In genomic region chr10:86300293-86301116, GRCm38 (mm10) we compare ENCODE assay signal across 8 mouse cellular contexts. TPM values are rescaled to one million over a fixed set of nuclear protein-coding genes. Genes with fewer than 3 reads are reported as not detected.
DNase-seq lines count a peak whose midpoint lies in the region; ATAC-seq lines count a peak whose summit lies in the region.

Gene Timp3 (plus strand): TSS chr10:86300372.

- no peaks in the 10 kb centered on the region for H3K9me3 ChIP-seq in forebrain, embryonic 14.5 days (replicated peaks; ENCODE audit: control insufficient read depth, low read length)
- H3K9me3 ChIP-seq in heart, embryonic 15.5 days (replicated peaks) = no peaks in the 10 kb centered on the region
- H3K9me3 ChIP-seq in liver, embryonic 12.5 days (replicated peaks) = no peaks in the 10 kb centered on the region
- H3K9me3 ChIP-seq in neural tube, embryonic 12.5 days = no peaks in the 10 kb centered on the region

- DNase-seq in urinary bladder, adult 2 months (ENCODE audit: low spot score) = peak; percentile 56
- DNase-seq in urinary bladder, postnatal 10 days (ENCODE audit: low spot score) = no peak
- peak; percentile 75 for DNase-seq in forebrain, embryonic 14.5 days (ENCODE audit: low spot score)
- DNase-seq in kidney, postnatal 10 days = peak; percentile 95
- DNase-seq in urinary bladder, postnatal 4 days (ENCODE audit: low spot score in 2 of 2) = peak; percentile 76 to 80

- peaks cover 33% of the 10 kb centered on the region for H3K4me1 ChIP-seq in forebrain, embryonic 14.5 days (ENCODE audit: control insufficient read depth, insufficient read depth, low read length)
- H3K4me1 ChIP-seq in heart, embryonic 15.5 days (replicated peaks) = peaks cover 42% of the 10 kb centered on the region
- H3K4me1 ChIP-seq in liver, embryonic 12.5 days = peaks cover 42% of the 10 kb centered on the region
- H3K4me1 ChIP-seq in neural tube, embryonic 12.5 days = peaks cover 16% of the 10 kb centered on the region

- peak within 1 kb of the TSS; percentile 98 for H3K4me2 ChIP-seq in forebrain, embryonic 14.5 days (ENCODE audit: low read length)
- peak within 1 kb of the TSS; percentile 86 for H3K4me2 ChIP-seq in heart, embryonic 15.5 days
- peak within 1 kb of the TSS; percentile 86 for H3K4me2 ChIP-seq in liver, embryonic 12.5 days
- peak within 1 kb of the TSS; percentile 91 for H3K4me2 ChIP-seq in neural tube, embryonic 12.5 days (replicated peaks)

- no peaks in the 10 kb centered on the region for H3K36me3 ChIP-seq in forebrain, embryonic 14.5 days (ENCODE audit: control insufficient read depth, insufficient read depth, low read length)
- H3K36me3 ChIP-seq in heart, embryonic 15.5 days = no peaks in the 10 kb centered on the region
- no peaks in the 10 kb centered on the region for H3K36me3 ChIP-seq in liver, embryonic 12.5 days
- H3K36me3 ChIP-seq in neural tube, embryonic 12.5 days = no peaks in the 10 kb centered on the region

- H3K4me3 ChIP-seq in forebrain, embryonic 14.5 days (ENCODE audit: low read depth, low read length) = peak within 1 kb of the TSS; percentile 52
- peak within 1 kb of the TSS; percentile 69 for H3K4me3 ChIP-seq in heart, embryonic 15.5 days
- peak within 1 kb of the TSS; percentile 56 for H3K4me3 ChIP-seq in liver, embryonic 12.5 days
- peak within 1 kb of the TSS; percentile 53 for H3K4me3 ChIP-seq in neural tube, embryonic 12.5 days

- H3K9ac ChIP-seq in forebrain, embryonic 14.5 days (ENCODE audit: low read length) = peak within 1 kb of the TSS; percentile 68
- peak within 1 kb of the TSS; percentile 81 for H3K9ac ChIP-seq in heart, embryonic 15.5 days
- peak within 1 kb of the TSS; percentile 61 for H3K9ac ChIP-seq in liver, embryonic 12.5 days
- H3K9ac ChIP-seq in neural tube, embryonic 12.5 days = peak within 1 kb of the TSS; percentile 68

- no peaks in the 10 kb centered on the region for H3K27me3 ChIP-seq in forebrain, embryonic 14.5 days (replicated peaks; ENCODE audit: control insufficient read depth, insufficient read depth, low read length)
- H3K27me3 ChIP-seq in heart, embryonic 15.5 days = no peaks in the 10 kb centered on the region
- H3K27me3 ChIP-seq in liver, embryonic 12.5 days (replicated peaks) = peaks cover 65% of the 10 kb centered on the region
- no peaks in the 10 kb centered on the region; the same call in 1 of the 2 replicates for H3K27me3 ChIP-seq in neural tube, embryonic 12.5 days (replicated peaks)

- WGBS in forebrain, embryonic 14.5 days = under 1% methylated on average over 62 of the region's 65 CpGs
- WGBS in heart, embryonic 15.5 days = under 1% methylated on average over 55 of the region's 65 CpGs
- 1% methylated on average over 50 of the region's 65 CpGs for WGBS in liver, embryonic 12.5 days (ENCODE audit: insufficient replicate concordance)
- WGBS in neural tube, embryonic 12.5 days = 1% methylated on average over 65 of the region's 65 CpGs

- peak; percentile 83 for ATAC-seq in forebrain, embryonic 14.5 days
- peak; percentile 87 for ATAC-seq in heart, embryonic 15.5 days (replicated peaks; ENCODE audit: insufficient number of reproducible peaks, insufficient read depth, low FRiP score, low read depth)
- ATAC-seq in liver, embryonic 12.5 days = peak; percentile 51
- peak; percentile 80 for ATAC-seq in neural tube, embryonic 12.5 days (ENCODE audit: low FRiP score, low read depth)

- H3K27ac ChIP-seq in forebrain, embryonic 14.5 days (ENCODE audit: low read depth, low read length) = no peak within 1 kb of the TSS
- peak within 1 kb of the TSS; percentile 89 for H3K27ac ChIP-seq in heart, embryonic 15.5 days
- no peak within 1 kb of the TSS for H3K27ac ChIP-seq in liver, embryonic 12.5 days
- 0 out of 2 replicates have a peak within 1 kb of the TSS, but pooled peaks have one; percentile 21 for H3K27ac ChIP-seq in neural tube, embryonic 12.5 days

RNA-seq across cellular contexts. Expression of gene Timp3, which starts in this region (rescaled TPM):
- 182 and 201 TPM in 2 replicates for polyA plus RNA-seq in urinary bladder, adult 2 months (2012; rRNA removed)
- 7.9 and 13.8 TPM in 2 replicates for polyA plus RNA-seq in forebrain, embryonic 14.5 days (2014; fragmentation: Nextera tagmentation; extraction: Ambion mirVana)
- polyA plus RNA-seq in heart, embryonic 15.5 days (2015; fragmentation: Nextera tagmentation; extraction: Ambion mirVana) = 78.8 and 81.2 TPM in 2 replicates
- 16.3 and 17.0 TPM in 2 replicates for polyA plus RNA-seq in liver, embryonic 12.5 days (2016; fragmentation: Nextera tagmentation; extraction: Ambion mirVana)
- 40.4 and 47.9 TPM in 2 replicates for polyA plus RNA-seq in neural tube, embryonic 12.5 days (2016; fragmentation: Nextera tagmentation; extraction: Ambion mirVana)

Comparison
In these comparisons a context has a peak if more than half of its experiments do, and no peak if none do; other contexts are left out.
1. H3K27ac ChIP-seq: peak in heart, embryonic 15.5 days (single experiment) and neural tube, embryonic 12.5 days (single experiment); none in forebrain, embryonic 14.5 days (single experiment) and liver, embryonic 12.5 days (single experiment).
2. Peak in every context shown above with its lines, with median percentiles within 50 percentile points of each other: ATAC-seq, H3K4me2 ChIP-seq, H3K4me3 ChIP-seq and H3K9ac ChIP-seq.